Mouse (Mus musculus) ovary, postnatal 36 days (tissue): ENCODE data around the gene Trafd1.
A peak's percentile ranks its signal among the peaks of the same experiment; 100 is the strongest.
"Not testable (repeated sequence)": the region's sequence is repeated elsewhere in the genome, so short reads cannot be mapped to it uniquely, and the experiment has no call there.

Experiments used
- DNase-seq: peaks from one replicate; pipeline ENCODE4 v3.0.0; 2022; ENCODE audit warnings: low spot score, mixed read lengths

The Trafd1 gene

DNA sequence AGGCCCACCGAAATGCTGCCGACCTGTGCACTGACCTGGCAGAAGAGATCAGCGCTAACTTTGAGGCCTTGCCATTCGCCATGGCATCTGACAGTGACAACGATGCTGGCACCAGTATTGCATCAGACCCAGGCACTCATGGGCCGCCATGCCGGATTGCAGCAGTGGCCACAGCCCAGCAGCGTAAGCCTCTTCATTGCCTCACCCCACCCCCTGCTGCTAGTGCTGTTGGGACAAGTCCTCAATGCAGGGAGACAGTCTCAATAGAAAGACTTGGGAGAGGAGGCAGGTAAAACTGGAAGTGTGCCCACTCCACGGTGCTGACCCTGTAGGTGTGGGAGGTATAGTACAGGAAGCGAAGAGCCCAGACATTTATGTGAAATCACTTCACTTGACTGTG is 53.7 kb downstream of the Trafd1 start:
- DNase-seq, result no peak

DNA sequence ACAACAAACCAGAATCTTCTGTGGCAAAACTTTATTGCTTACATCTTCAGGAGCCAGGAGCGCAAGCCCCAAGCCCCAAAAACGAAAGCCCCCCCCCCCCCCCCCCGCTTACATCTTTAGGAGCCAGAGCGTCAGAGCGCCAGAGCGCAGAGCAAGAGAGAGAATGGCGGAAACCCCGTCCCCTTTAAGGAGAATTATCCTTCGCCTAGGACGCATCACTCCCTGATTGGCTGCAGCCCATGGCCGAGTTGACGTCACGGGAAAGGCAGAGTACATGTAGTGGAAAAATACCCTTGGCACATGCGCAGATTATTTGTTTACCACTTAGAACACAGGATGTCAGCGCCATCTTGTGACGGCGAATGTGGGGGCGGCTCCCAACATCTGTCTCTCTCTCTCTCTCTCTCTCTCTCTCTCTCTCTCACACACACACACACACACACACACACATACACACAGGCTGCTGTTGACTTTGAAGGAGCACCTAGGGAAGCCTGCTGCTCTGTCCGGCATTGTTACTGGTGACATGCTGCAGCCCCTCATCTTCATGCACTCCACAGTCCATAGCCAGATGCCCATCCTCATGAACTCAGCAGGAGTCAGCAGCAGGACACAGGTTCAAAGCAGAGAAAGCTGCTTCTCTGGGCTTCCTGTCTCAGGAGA is 55.1 kb downstream of the Trafd1 start:
- not testable (repeated sequence) for DNase-seq

DNA sequence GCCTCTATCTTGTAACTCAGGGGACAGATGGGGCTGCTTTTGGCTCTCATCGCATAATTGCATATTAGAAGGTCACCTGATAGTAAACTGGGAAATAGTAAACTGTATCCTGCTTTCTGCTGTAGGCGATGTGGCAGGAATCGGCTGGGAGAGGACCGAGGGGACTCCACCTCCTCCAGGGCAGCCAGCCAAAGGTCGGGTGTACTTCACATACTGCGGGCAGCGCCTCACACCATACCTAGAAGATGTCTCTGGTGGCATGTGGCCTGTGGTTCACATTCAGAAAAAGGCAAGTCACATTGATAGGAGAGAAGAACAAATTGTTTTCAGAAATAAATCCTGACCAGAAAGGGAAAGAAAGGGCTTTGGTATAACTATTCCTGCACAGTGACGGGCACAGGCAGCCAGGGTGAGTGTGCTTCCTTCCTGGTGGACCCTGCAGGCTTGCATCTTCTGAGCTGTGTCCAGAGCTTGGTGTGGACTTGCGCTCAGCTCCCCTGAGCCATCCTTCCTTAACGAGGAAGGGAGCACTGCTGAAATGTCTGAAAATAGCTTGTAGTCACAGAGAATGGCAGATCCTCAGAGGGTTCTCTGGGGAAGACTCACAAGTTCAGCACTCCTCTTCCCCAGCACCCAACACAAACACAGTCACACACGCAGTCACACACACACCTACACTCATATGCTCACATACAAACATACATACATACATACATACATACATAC is 55.9 kb downstream of the Trafd1 start:
- DNase-seq, result peak; percentile 25

DNA sequence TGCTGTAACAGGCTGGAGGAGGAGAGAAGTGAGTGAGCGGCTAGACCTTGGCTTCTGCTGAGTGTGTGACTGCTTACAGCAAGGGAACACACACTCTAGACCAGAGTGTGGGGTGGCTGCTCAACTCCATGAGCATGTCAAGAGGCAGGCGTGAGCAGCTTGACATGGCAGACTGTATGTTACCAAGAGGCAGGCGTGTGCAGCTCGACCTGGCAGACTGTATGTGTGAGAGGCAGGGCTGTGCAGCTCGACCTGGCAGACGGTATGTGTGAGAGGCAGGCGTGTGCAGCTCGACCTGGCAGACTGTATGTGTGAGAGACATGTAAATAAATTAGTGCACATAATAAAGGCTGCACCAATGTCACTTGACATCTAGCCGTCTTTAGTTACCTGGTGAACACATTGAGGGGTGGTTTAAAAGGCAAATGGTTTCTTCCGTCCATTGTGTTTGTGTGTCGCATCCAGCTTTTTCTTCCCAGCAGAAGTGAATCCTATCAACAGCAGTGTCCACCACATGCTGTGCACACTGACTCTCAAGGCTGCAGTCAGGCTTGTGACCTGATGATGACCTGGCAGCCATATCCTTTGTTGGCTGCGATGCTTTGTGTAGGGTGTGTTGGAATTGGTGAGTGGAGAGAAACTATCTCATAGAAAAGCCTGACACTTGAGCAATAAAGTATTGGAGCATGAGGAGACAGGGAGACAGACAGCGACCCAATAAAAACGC is 59.2 kb downstream of the Trafd1 start:
- DNase-seq, result no peak
